Mouse (Mus musculus) midbrain, embryonic 14.5 days (tissue): ENCODE results near the gene Nos1. TPM values are rescaled to one million over a fixed set of nuclear protein-coding genes. Genes with fewer than 3 reads are reported as not detected.

Experiments
- polyA plus RNA-seq: library from polyadenylated mRNA; unstranded; fragments of >200 nt; fragmentation: Nextera tagmentation; extraction: Ambion mirVana; gene quantifications from 2 replicates; pipeline ENCODE4 v1.2.1, GENCODE M21; 2014

Gene Nos1
- polyA plus RNA-seq, 1 experiment from 2014 or later: 2.5 TPM

Other genes with a start within 250 kb of the Nos1 start
- 128 and 163 TPM in 2 replicates for gene Fbxo21, start 195.7 kb downstream of the Nos1 start, polyA plus RNA-seq
- gene Tesc, start 246.7 kb downstream of the Nos1 start, polyA plus RNA-seq: 4.4 and 4.9 TPM in 2 replicates